Mouse (Mus musculus): ENCODE measurements around the gene Cnfn. TPM values are rescaled to one million over a fixed set of nuclear protein-coding genes. Genes with fewer than 3 reads are reported as not detected.

Gene Cnfn
- not detected for polyA plus RNA-seq (2017; shearing (Covaris generic))

GRCm38 (mm10) chr7:25369058-25369749 is at the start of gene Cnfn:
TSS of gene Cnfn (minus strand) at chr7:25369724.

GRCm38 (mm10) chr7:25412833-25413441 is 43.4 kb upstream of the Cnfn start, which contains the start of gene Cxcl17:
TSS of gene Cxcl17 (minus strand) at chr7:25412886.

GRCm38 (mm10) chr7:25398610-25399009 is 29.1 kb upstream of the Cnfn start, which contains the start of gene Lipe:
TSS of gene Lipe (minus strand) at chr7:25398710.

Other genes with a start within 250 kb of the Cnfn start
- 100 to 1,000 TPM in 1 of 2 experiments, 10 to 100 TPM in 1; 66.9 to 118 TPM for gene Pou2f2, start 190.0 kb downstream of the Cnfn start, polyA plus RNA-seq (2017; shearing (Covaris generic))
- 100 to 1,000 TPM in 1 of 2 experiments, 10 to 100 TPM in 1; 97.0 to 125 TPM for gene Dedd2, start 149.1 kb downstream of the Cnfn start, polyA plus RNA-seq (2017; shearing (Covaris generic))
- 1 to 10 TPM; 3.4 to 3.5 TPM for gene Zfp526, start 148.3 kb downstream of the Cnfn start, polyA plus RNA-seq (2017; shearing (Covaris generic))
- gene Gsk3a, start 131.9 kb downstream of the Cnfn start, polyA plus RNA-seq (2017; shearing (Covaris generic)), result 10 to 100 TPM; 85.3 to 85.7 TPM
- 1 to 10 TPM; 1.5 to 1.9 TPM for gene Erf, start 119.0 kb downstream of the Cnfn start, polyA plus RNA-seq (2017; shearing (Covaris generic))
- gene Cic, start 102.0 kb downstream of the Cnfn start, polyA plus RNA-seq (2017; shearing (Covaris generic)), result 10 to 100 TPM; 30.3 to 31.4 TPM
- 10 to 100 TPM; 24.1 to 47.5 TPM for gene Pafah1b3, start 71.7 kb downstream of the Cnfn start, polyA plus RNA-seq (2017; shearing (Covaris generic))
- not detected for gene Prr19, start 68.3 kb downstream of the Cnfn start, polyA plus RNA-seq (2017; shearing (Covaris generic))
- gene Tmem145, start 63.6 kb downstream of the Cnfn start, polyA plus RNA-seq (2017; shearing (Covaris generic)), result under 1 TPM in 1 of 2 experiments, not detected in 1; 0.67 TPM
- under 1 TPM; 0.25 to 0.39 TPM for gene Megf8, start 52.6 kb downstream of the Cnfn start, polyA plus RNA-seq (2017; shearing (Covaris generic))
- gene Lipe, start 29.0 kb upstream of the Cnfn start, polyA plus RNA-seq (2017; shearing (Covaris generic)), result 10 to 100 TPM; 13.8 to 15.9 TPM
- 1 to 10 TPM in 1 of 2 experiments, under 1 TPM in 1; 0.57 to 1.1 TPM for gene Cxcl17, start 43.2 kb upstream of the Cnfn start, polyA plus RNA-seq (2017; shearing (Covaris generic))
- 1 to 10 TPM; 2.4 to 3.5 TPM for gene Ceacam1, start 107.9 kb upstream of the Cnfn start, polyA plus RNA-seq (2017; shearing (Covaris generic))
- gene Ceacam2, start 170.1 kb upstream of the Cnfn start, polyA plus RNA-seq (2017; shearing (Covaris generic)), result under 1 TPM; 0.16 to 0.55 TPM
- not detected for gene Erich4, start 246.2 kb upstream of the Cnfn start, polyA plus RNA-seq (2017; shearing (Covaris generic))
- gene Dmac2, start 249.7 kb upstream of the Cnfn start, polyA plus RNA-seq (2017; shearing (Covaris generic)), result 10 to 100 TPM; 53.3 to 75.0 TPM

All from inflammation-experienced regulatory T-cells (primary cell).